Mouse (Mus musculus) MEL (cell line): ENCODE results near the gene Diaph3. TPM values are rescaled to one million over a fixed set of nuclear protein-coding genes. Genes with fewer than 3 reads are reported as not detected.

Experiments used
- DNase-seq: peaks from one replicate; pipeline ENCODE4 v3.0.0; 2011; ENCODE audit warnings: low read depth, low spot score
- H3K27ac ChIP-seq: 2 replicates; pipeline ENCODE4 v1.5.1; 2012; ENCODE audit warnings: low read depth, mild to moderate bottlenecking, control low read depth, low read length, moderate library complexity; ENCODE audit not compliant: control insufficient read depth
- H3K27me3 ChIP-seq, 2 experiments: fragments of 150-350 bp in 1 of 2; sonication (generic) in 1 of 2; 2 replicates each; pipeline ENCODE4 v1.6.1; 2012; ENCODE audit warnings: low read length in 2 of 2, mild to moderate bottlenecking in 2 of 2, improper control_type of control experiment in 1 of 2, moderate library complexity in 1 of 2; ENCODE audit not compliant: insufficient read depth in 2 of 2, control insufficient read depth in 1 of 2
- H3K36me3 ChIP-seq, 2 experiments: 2 replicates each; pipeline ENCODE4 v1.6.1; 2012 to 2014; ENCODE audit warnings: low read length in 2 of 2, improper control_type of control experiment in 1 of 2, inconsistent platforms in 1 of 2, mild to moderate bottlenecking in 1 of 2; ENCODE audit not compliant: insufficient read depth in 2 of 2, control insufficient read depth in 1 of 2
- H3K4me1 ChIP-seq, 2 experiments: fragments of 150-350 bp in 1 of 2; sonication (generic) in 1 of 2; 2 replicates each; pipeline ENCODE4 v1.6.1; 2012; ENCODE audit warnings: low read length in 2 of 2, improper control_type of control experiment in 1 of 2, mild to moderate bottlenecking in 1 of 2; ENCODE audit not compliant: insufficient read depth in 2 of 2, control insufficient read depth in 1 of 2
- H3K4me3 ChIP-seq, 2 experiments: fragments of 150-350 bp in 1 of 2; sonication (generic) in 1 of 2; 2 replicates each; pipeline ENCODE4 v1.5.1; 2012; ENCODE audit warnings: low read depth in 2 of 2, low read length in 2 of 2, mild to moderate bottlenecking in 2 of 2, moderate library complexity in 2 of 2, control low read depth in 1 of 2, improper control_type of control experiment in 1 of 2; ENCODE audit not compliant: control insufficient read depth in 1 of 2, insufficient read depth in 1 of 2
- H3K79me2 ChIP-seq: 2 replicates; pipeline ENCODE4 v1.6.1; 2012; ENCODE audit warnings: mild to moderate bottlenecking, low read length, moderate library complexity; ENCODE audit not compliant: control insufficient read depth, poor library complexity, insufficient read depth
- H3K9ac ChIP-seq: 2 replicates; pipeline ENCODE4 v1.6.1; 2012; ENCODE audit warnings: low read depth, mild to moderate bottlenecking, control low read depth, low read length, moderate library complexity; ENCODE audit not compliant: control insufficient read depth, poor library complexity, severe bottlenecking
- H3K9me3 ChIP-seq: fragments of 150-350 bp; sonication (generic); replicated peaks from 2 replicates; pipeline ENCODE4 v1.6.1; 2012; ENCODE audit warnings: mild to moderate bottlenecking, low read length, improper control_type of control experiment, moderate library complexity; ENCODE audit not compliant: insufficient read depth
- BHLHE40 ChIP-seq: IDR thresholded peaks from 2 replicates; pipeline ENCODE4 v1.6.1; 2012; ENCODE audit warnings: low read depth, mild to moderate bottlenecking, inconsistent platforms, low read length, improper control_type of control experiment, borderline replicate concordance
- CHD2 ChIP-seq: IDR thresholded peaks from 2 replicates; pipeline ENCODE4 v1.6.1; 2011; ENCODE audit warnings: low read length, improper control_type of control experiment
- CTCF ChIP-seq, 3 experiments: IDR thresholded peaks in 2 of 3; conservative IDR thresholded peaks in 1 of 3; 2 replicates each; pipeline ENCODE4 v1.5.1; 2011 to 2012; ENCODE audit warnings: low read length in 3 of 3, low read depth in 2 of 3, mild to moderate bottlenecking in 2 of 3, improper control_type of control experiment in 1 of 3, inconsistent platforms in 1 of 3, mixed read lengths in 1 of 3, moderate library complexity in 1 of 3; ENCODE audit not compliant: control insufficient read depth in 1 of 3, insufficient read depth in 1 of 3, poor library complexity in 1 of 3, severe bottlenecking in 1 of 3
- E2F4 ChIP-seq: IDR thresholded peaks from 2 replicates; pipeline ENCODE4 v1.6.1; 2011; ENCODE audit warnings: low read depth, low read length, improper control_type of control experiment, borderline replicate concordance
- EP300 ChIP-seq, 2 experiments: IDR thresholded peaks; 2 replicates each; pipeline ENCODE4 v1.6.1; 2011; ENCODE audit warnings: improper control_type of control experiment in 2 of 2, low read length in 2 of 2, low read depth in 1 of 2, mild to moderate bottlenecking in 1 of 2
- GABPA ChIP-seq: IDR thresholded peaks from 2 replicates; pipeline ENCODE4 v1.6.1; 2012; ENCODE audit warnings: low read depth, mild to moderate bottlenecking, inconsistent platforms, low read length, improper control_type of control experiment, moderate library complexity
- GATA1 ChIP-seq: IDR thresholded peaks from 2 replicates; pipeline ENCODE4 v1.6.1; 2011; ENCODE audit warnings: low read depth, low read length, improper control_type of control experiment
- JUND ChIP-seq: IDR thresholded peaks from 2 replicates; pipeline ENCODE4 v1.6.1; 2011; ENCODE audit warnings: low read depth, mild to moderate bottlenecking, improper control_type of control experiment, low read length
- MAFK ChIP-seq: IDR thresholded peaks from 2 replicates; pipeline ENCODE4 v1.6.1; 2011; ENCODE audit warnings: low read depth, mild to moderate bottlenecking, low read length, improper control_type of control experiment, borderline replicate concordance
- MAX ChIP-seq: IDR thresholded peaks from 2 replicates; pipeline ENCODE4 v1.6.1; 2011; ENCODE audit warnings: low read length, improper control_type of control experiment
- MAZ ChIP-seq: IDR thresholded peaks from 2 replicates; pipeline ENCODE4 v1.6.1; 2012; ENCODE audit warnings: low read depth, mild to moderate bottlenecking, inconsistent platforms, low read length, improper control_type of control experiment
- MXI1 ChIP-seq: IDR thresholded peaks from 2 replicates; pipeline ENCODE4 v1.6.1; 2011; ENCODE audit warnings: mild to moderate bottlenecking, low read depth, low read length, improper control_type of control experiment
- MYC ChIP-seq: IDR thresholded peaks from 2 replicates; pipeline ENCODE4 v1.6.1; 2011; ENCODE audit warnings: low read depth, mild to moderate bottlenecking, low read length, improper control_type of control experiment, moderate library complexity
- NRF1 ChIP-seq: IDR thresholded peaks from 2 replicates; pipeline ENCODE4 v1.6.1; 2014; ENCODE audit warnings: low read depth, mild to moderate bottlenecking, inconsistent platforms, low read length, improper control_type of control experiment, moderate library complexity; ENCODE audit not compliant: poor library complexity, insufficient read depth, severe bottlenecking
- POLR2A ChIP-seq, 2 experiments: IDR thresholded peaks; 2 replicates each; pipeline ENCODE4 v1.6.1; 2011 to 2012; ENCODE audit warnings: low read length in 2 of 2, mild to moderate bottlenecking in 2 of 2, control low read depth in 1 of 2, improper control_type of control experiment in 1 of 2, low read depth in 1 of 2, moderate library complexity in 1 of 2; ENCODE audit not compliant: control insufficient read depth in 1 of 2, insufficient read depth in 1 of 2, poor library complexity in 1 of 2
- POLR2AphosphoS2 ChIP-seq: IDR thresholded peaks from 2 replicates; pipeline ENCODE4 v1.6.1; 2011; ENCODE audit warnings: low read length, improper control_type of control experiment
- POLR2AphosphoS5 ChIP-seq: IDR thresholded peaks from 2 replicates; pipeline ENCODE4 v1.6.1; 2012; ENCODE audit warnings: low read depth, borderline replicate concordance, mild to moderate bottlenecking, inconsistent platforms, low read length, moderate library complexity, mixed read lengths
- RAD21 ChIP-seq: IDR thresholded peaks from 2 replicates; pipeline ENCODE4 v1.6.1; 2011; ENCODE audit warnings: mild to moderate bottlenecking, low read depth, low read length, improper control_type of control experiment
- RCOR1 ChIP-seq: IDR thresholded peaks from 2 replicates; pipeline ENCODE4 v1.6.1; 2012; ENCODE audit warnings: low read depth, mild to moderate bottlenecking, inconsistent platforms, low read length, improper control_type of control experiment
- SMC3 ChIP-seq: IDR thresholded peaks from 2 replicates; pipeline ENCODE4 v1.6.1; 2011; ENCODE audit warnings: low read depth, low read length, improper control_type of control experiment
- TAL1 ChIP-seq: IDR thresholded peaks from 2 replicates; pipeline ENCODE4 v1.6.1; 2012; ENCODE audit warnings: mild to moderate bottlenecking, inconsistent platforms, low read length, moderate library complexity, mixed read lengths
- TCF12 ChIP-seq: IDR thresholded peaks from 2 replicates; pipeline ENCODE4 v1.6.1; 2014; ENCODE audit warnings: low read depth, mild to moderate bottlenecking, inconsistent platforms, low read length, improper control_type of control experiment, moderate library complexity
- UBTF ChIP-seq: IDR thresholded peaks from 2 replicates; pipeline ENCODE4 v1.6.1; 2012; ENCODE audit warnings: low read depth, mild to moderate bottlenecking, inconsistent platforms, low read length, improper control_type of control experiment, moderate library complexity, borderline replicate concordance; ENCODE audit not compliant: insufficient read depth
- USF1 ChIP-seq: IDR thresholded peaks from 2 replicates; pipeline ENCODE4 v1.6.1; 2014; ENCODE audit warnings: low read depth, mild to moderate bottlenecking, inconsistent platforms, low read length, improper control_type of control experiment, moderate library complexity
- USF2 ChIP-seq, 2 experiments: IDR thresholded peaks; 2 replicates each; pipeline ENCODE4 v1.6.1; 2011 to 2012; ENCODE audit warnings: improper control_type of control experiment in 2 of 2, low read length in 2 of 2, borderline replicate concordance in 1 of 2, inconsistent platforms in 1 of 2, low read depth in 1 of 2, mild to moderate bottlenecking in 1 of 2; ENCODE audit not compliant: insufficient read depth in 1 of 2
- ZC3H11A ChIP-seq: IDR thresholded peaks from 2 replicates; pipeline ENCODE4 v1.6.1; 2012; ENCODE audit warnings: low read depth, mild to moderate bottlenecking, inconsistent platforms, low read length, improper control_type of control experiment
- ZKSCAN1 ChIP-seq: IDR thresholded peaks from 2 replicates; pipeline ENCODE4 v1.6.1; 2012; ENCODE audit warnings: low read depth, mild to moderate bottlenecking, inconsistent platforms, low read length, improper control_type of control experiment, moderate library complexity
- ZMIZ1 ChIP-seq: IDR thresholded peaks from 2 replicates; pipeline ENCODE4 v1.6.1; 2012; ENCODE audit warnings: low read depth, mild to moderate bottlenecking, inconsistent platforms, low read length, improper control_type of control experiment, moderate library complexity
- ZNF384 ChIP-seq: IDR thresholded peaks from 2 replicates; pipeline ENCODE4 v1.6.1; 2012; ENCODE audit warnings: low read depth, mild to moderate bottlenecking, inconsistent platforms, low read length, improper control_type of control experiment
- polyA plus RNA-seq, 2 experiments: library from polyadenylated mRNA; stranded (reverse) in 1 of 2; unstranded in 1 of 2; fragments of >175 nt in 1 of 2; fragments of >200 nt in 1 of 2; gene quantifications; 2 replicates each; pipeline versions ENCODE4 v1.2.1 to v1.2.4; 2012; ENCODE audit warnings: low replicate concordance in 2 of 2, low read depth in 1 of 2; ENCODE audit not compliant: insufficient read length in 2 of 2, insufficient read depth in 1 of 2, missing spikeins in 1 of 2
- total RNA-seq: library from RNA; depleted of rRNA; stranded (reverse); fragments of 300-350 nt; gene quantifications from 2 replicates; pipeline ENCODE4 v1.2.3, GENCODE M21; 2012

Gene Diaph3
- total and polyA plus RNA-seq, 3 experiments, result 9.0 to 11.9 TPM; not detected in 1

DNA sequence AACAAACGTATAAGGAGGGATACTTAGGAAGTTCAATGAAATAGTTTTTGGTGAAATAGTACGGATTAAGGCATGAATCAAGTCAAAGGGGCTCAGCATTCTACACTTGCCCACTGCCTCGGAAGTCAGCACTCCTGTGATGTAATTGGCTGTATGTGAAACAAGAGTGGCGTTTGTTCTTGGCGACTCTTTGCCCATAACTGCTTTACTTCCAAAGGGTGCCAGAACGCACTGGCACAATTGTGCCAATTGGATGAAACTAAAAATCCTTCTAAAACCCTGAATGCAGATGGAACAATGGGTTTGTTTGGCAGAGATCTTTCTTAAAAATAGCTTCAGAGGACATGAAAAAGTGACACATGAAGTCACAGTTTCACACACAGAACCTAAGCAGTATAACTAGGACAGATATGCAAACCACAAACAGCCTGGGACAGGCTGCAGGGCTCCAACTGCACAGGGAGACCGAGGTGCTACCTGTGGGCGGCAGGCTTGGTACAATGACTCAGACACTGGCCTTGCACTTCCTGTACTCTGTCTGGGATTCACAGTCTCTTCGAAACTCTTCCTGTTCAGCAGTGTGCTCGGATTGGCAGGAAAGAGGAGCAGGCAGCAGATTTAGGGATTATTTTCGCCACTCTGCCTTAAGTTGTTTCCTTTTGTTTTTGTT lies 279.6 kb downstream of the Diaph3 start:
- no peaks in the 10 kb centered on the region for H3K79me2 ChIP-seq
- H3K9ac ChIP-seq, result no peak overlapping the region
- no peak overlapping the region for H3K4me3 ChIP-seq
- no peak for DNase-seq
- H3K27me3 ChIP-seq, result no peaks in the 10 kb centered on the region
- TF ChIP-seq GABPA (no peak), ZMIZ1 (no peak), MAZ (no peak), POLR2A (IDR thresholded peaks at IDR 0.05; ENCODE audit: control insufficient read depth in 1 of 2, insufficient read depth in 1 of 2, low read depth in 1 of 2, low read length in 2 of 2, poor library complexity in 1 of 2) (no peak), E2F4 (no peak), CTCF (IDR thresholded peaks at IDR 0.05 in 2 of 3, conservative IDR thresholded peaks at IDR 0.05 in 1 of 3; ENCODE audit: control insufficient read depth in 1 of 3, insufficient read depth in 1 of 3, low read depth in 2 of 3, low read length in 3 of 3, poor library complexity in 1 of 3, severe bottlenecking in 1 of 3) (no peak)
- no peak overlapping the region for H3K27ac ChIP-seq
- no peaks in the 10 kb centered on the region; a peak in 1 of 4 replicates for H3K4me1 ChIP-seq
- H3K36me3 ChIP-seq, result no peaks in the 10 kb centered on the region; a peak in 1 of 4 replicates
- no peaks in the 10 kb centered on the region for H3K9me3 ChIP-seq

DNA sequence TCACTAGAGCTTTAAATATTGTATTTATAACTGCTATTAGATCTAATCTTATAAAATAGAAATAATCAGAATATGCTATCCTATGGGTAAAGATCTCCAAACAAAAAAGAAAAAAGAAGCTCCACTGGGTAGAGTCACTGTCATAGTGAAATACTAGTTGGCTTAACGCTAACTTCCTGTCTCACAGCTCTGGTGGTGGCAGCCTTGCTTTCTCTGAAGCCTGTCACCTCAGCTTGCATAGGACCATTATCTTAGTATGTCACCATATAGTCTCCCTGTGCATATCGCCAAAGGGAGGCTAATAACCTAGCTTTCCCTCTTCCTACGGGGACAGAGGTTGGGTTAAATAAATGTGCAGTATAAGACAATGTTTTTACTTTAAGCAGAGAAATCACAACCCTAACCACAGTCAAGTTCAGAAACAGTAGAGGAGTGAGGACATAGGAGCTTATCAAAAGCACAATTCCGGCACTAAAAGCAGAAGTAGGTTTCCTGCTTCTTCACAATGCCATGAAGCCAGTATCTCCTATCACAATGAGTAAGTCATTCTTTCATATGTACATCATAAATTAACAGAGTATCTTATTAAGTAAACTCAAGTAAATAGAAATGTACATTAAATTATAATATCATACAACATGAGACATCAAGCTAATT lies 293.8 kb downstream of the Diaph3 start:
- Histone ChIP-seq H3K9me3 (no peaks in the 10 kb centered on the region), H3K27me3 (no peaks in the 10 kb centered on the region), H3K27ac (no peak overlapping the region), H3K79me2 (no peaks in the 10 kb centered on the region), H3K9ac (no peak overlapping the region), H3K36me3 (peaks cover 0 to 10% of the 10 kb centered on the region in 2 experiments; a peak in 2 of 4 replicates), H3K4me3 (no peak overlapping the region), H3K4me1 (peaks cover 3 to 5% of the 10 kb centered on the region in 2 experiments)
- peak; percentile 90 for DNase-seq
- TF ChIP-seq GABPA (no peak), POLR2AphosphoS2 (no peak), MAX (no peak), POLR2AphosphoS5 (no peak), EP300 (IDR thresholded peaks at IDR 0.05; ENCODE audit: low read depth in 1 of 2, low read length in 2 of 2) (peak; percentile 75 to 93), ZNF384 (no peak), MYC (peak; percentile 34; the same call in 1 of the 2 replicates), MAFK (no peak), USF2 (IDR thresholded peaks at IDR 0.05; ENCODE audit: borderline replicate concordance in 1 of 2, insufficient read depth in 1 of 2, low read depth in 1 of 2, low read length in 2 of 2) (no peak), TCF12 (no peak), NRF1 (no peak), CHD2 (no peak), CTCF (IDR thresholded peaks at IDR 0.05 in 2 of 3, conservative IDR thresholded peaks at IDR 0.05 in 1 of 3; ENCODE audit: control insufficient read depth in 1 of 3, insufficient read depth in 1 of 3, low read depth in 2 of 3, low read length in 3 of 3, poor library complexity in 1 of 3, severe bottlenecking in 1 of 3) (no peak), MXI1 (no peak), RCOR1 (peak; percentile 97), ZC3H11A (no peak), ZKSCAN1 (no peak), GATA1 (peak; percentile 90), RAD21 (no peak), USF1 (no peak), TAL1 (no peak), UBTF (no peak), BHLHE40 (no peak), SMC3 (no peak), JUND (no peak), POLR2A (IDR thresholded peaks at IDR 0.05; ENCODE audit: control insufficient read depth in 1 of 2, insufficient read depth in 1 of 2, low read depth in 1 of 2, low read length in 2 of 2, poor library complexity in 1 of 2) (no peak)
